In the genomic region with DNA sequence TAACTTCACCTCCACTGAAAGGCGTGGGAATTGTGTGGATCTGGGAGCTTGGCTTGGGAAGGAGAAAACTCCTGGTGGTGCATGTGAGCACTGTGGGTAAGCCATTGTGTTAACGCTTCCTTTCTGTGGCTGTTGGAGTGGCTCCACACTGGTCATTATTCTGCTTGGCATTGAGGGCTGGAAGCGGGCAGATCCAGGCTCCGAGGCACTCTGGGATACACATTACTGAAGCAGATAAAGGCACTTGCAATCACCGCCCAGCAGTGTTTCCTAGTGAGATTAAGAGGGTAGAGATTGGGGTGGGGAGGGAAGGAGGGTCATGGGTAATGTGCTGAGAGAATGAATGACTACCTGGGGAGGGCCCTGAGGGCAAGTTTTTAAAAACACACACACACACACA, we compare ENCODE assay signal across 10 mouse cellular contexts.
A peak's percentile ranks its signal among the peaks of the same experiment; 100 is the strongest.
DNase-seq lines count a peak whose midpoint lies in the region; ATAC-seq lines count a peak whose summit lies in the region.
"Had no signal": no experiment of that assay in that cellular context is flagged by ENCODE, and none has a peak within 500 bp of the region (broad histone marks: within the 10 kb centered on the region; RNA-seq: fewer than 3 reads in every experiment).

No protein-coding gene starts in this region.

- H3K4me2 ChIP-seq in heart, embryonic 11.5 days = no peak overlapping the region
- no peak overlapping the region for H3K4me2 ChIP-seq in stomach, embryonic 16.5 days (ENCODE audit: low read depth, low read length)
- H3K4me2 ChIP-seq: embryonic facial prominence, embryonic 12.5 days had no signal

- no peak overlapping the region for H3K4me3 ChIP-seq in heart, embryonic 11.5 days (ENCODE audit: low read depth, low read length)
- no peak overlapping the region for H3K4me3 ChIP-seq in stomach, embryonic 16.5 days (replicated peaks; ENCODE audit: low read length)
- H3K4me3 ChIP-seq: embryonic facial prominence, embryonic 12.5 days had no signal

- no peak overlapping the region for H3K27ac ChIP-seq in heart, embryonic 11.5 days (ENCODE audit: low read depth, low read length)
- H3K27ac ChIP-seq in stomach, embryonic 16.5 days (ENCODE audit: low read length) = no peak overlapping the region
- H3K27ac ChIP-seq: embryonic facial prominence, embryonic 12.5 days had no signal

- 28% methylated on average over 5 of the region's 5 CpGs for WGBS in heart, embryonic 11.5 days (ENCODE audit: insufficient replicate concordance)
- 47% methylated on average over 5 of the region's 5 CpGs for WGBS in stomach, embryonic 16.5 days

- H3K27me3 ChIP-seq in heart, embryonic 11.5 days (ENCODE audit: control insufficient read depth, insufficient read depth, low read length) = no peaks in the 10 kb centered on the region
- no peaks in the 10 kb centered on the region for H3K27me3 ChIP-seq in stomach, embryonic 16.5 days (ENCODE audit: control insufficient read depth, insufficient read depth, low read length)
- H3K27me3 ChIP-seq: embryonic facial prominence, embryonic 12.5 days had no signal

- ATAC-seq in heart, embryonic 11.5 days (replicated peaks; ENCODE audit: insufficient number of reproducible peaks, low FRiP score, low TSS enrichment) = no peak
- 0 out of 2 replicates have a peak, but pooled peaks have one; percentile 40 for ATAC-seq in stomach, embryonic 16.5 days (ENCODE audit: insufficient read depth, low FRiP score)

- no peak overlapping the region for H3K9ac ChIP-seq in heart, embryonic 11.5 days (ENCODE audit: low read depth, low read length)
- H3K9ac ChIP-seq in stomach, embryonic 16.5 days (ENCODE audit: low read length) = no peak overlapping the region
- H3K9ac ChIP-seq: embryonic facial prominence, embryonic 12.5 days had no signal

- DNase-seq in heart, adult 11 months = peak; percentile 98
- peak; percentile 44 to 45 for DNase-seq in right cerebral cortex, postnatal 10 days (ENCODE audit: low spot score in 2 of 2)
- no peak for DNase-seq in right cerebral cortex, postnatal 36 days (ENCODE audit: low spot score in 2 of 2)
- peak; percentile 26 for DNase-seq in kidney, postnatal 10 days
- no peak for DNase-seq in frontal cortex, postnatal 36 days (ENCODE audit: low spot score in 2 of 2)
- no peak for DNase-seq in right cerebral cortex, postnatal 14 days
- DNase-seq: gastrocnemius, postnatal 10 days had no signal

- H3K9me3 ChIP-seq in heart, embryonic 11.5 days (replicated peaks; ENCODE audit: control insufficient read depth, low read length) = no peaks in the 10 kb centered on the region
- H3K9me3 ChIP-seq in stomach, embryonic 16.5 days (replicated peaks; ENCODE audit: control insufficient read depth, low read length) = no peaks in the 10 kb centered on the region; the same call in 1 of the 2 replicates
- H3K9me3 ChIP-seq: embryonic facial prominence, embryonic 12.5 days had no signal

- H3K36me3 ChIP-seq in heart, embryonic 11.5 days (ENCODE audit: control insufficient read depth, insufficient read depth, low read length) = no peaks in the 10 kb centered on the region
- no peaks in the 10 kb centered on the region for H3K36me3 ChIP-seq in stomach, embryonic 16.5 days (ENCODE audit: control insufficient read depth, insufficient read depth, low read length)
- H3K36me3 ChIP-seq: embryonic facial prominence, embryonic 12.5 days had no signal

- peaks cover 5% of the 10 kb centered on the region; the same call in 1 of the 2 replicates for H3K4me1 ChIP-seq in heart, embryonic 11.5 days (ENCODE audit: control insufficient read depth, insufficient read depth, low read length)
- H3K4me1 ChIP-seq in stomach, embryonic 16.5 days (ENCODE audit: control insufficient read depth, insufficient read depth, low read length) = no peaks in the 10 kb centered on the region

Comparison
In these comparisons a context has a peak if more than half of its experiments do, and no peak if none do; other contexts are left out.
1. DNase-seq: peak in heart, adult 11 months (single experiment), right cerebral cortex, postnatal 10 days (2 of 2) and kidney, postnatal 10 days (single experiment); none in right cerebral cortex, postnatal 36 days (0 of 2), frontal cortex, postnatal 36 days (0 of 2) and right cerebral cortex, postnatal 14 days (single experiment).